Mouse (Mus musculus) kidney, embryonic 15.5 days (tissue): ENCODE measurements around the gene Hccs. TPM values are rescaled to one million over a fixed set of nuclear protein-coding genes. Genes with fewer than 3 reads are reported as not detected.
"Not testable (repeated sequence)": the region's sequence is repeated elsewhere in the genome, so short reads cannot be mapped to it uniquely, and the experiment has no call there.

Experiments used
- ATAC-seq: fragments of 200-750 bp; cut with Nextera tagmentation; replicated peaks from 2 replicates; pipeline ENCODE4 v1.8.0; 2017; ENCODE audit warnings: moderate TSS enrichment; ENCODE audit not compliant: low FRiP score
- H3K27ac ChIP-seq: fragments of 300-500 bp; sonication (generic); 2 replicates; pipeline ENCODE4 v1.5.1; 2015; ENCODE audit warnings: mild to moderate bottlenecking, inconsistent platforms
- H3K27me3 ChIP-seq: fragments of 300-500 bp; sonication (generic); 2 replicates; pipeline ENCODE4 v1.6.1; 2015; ENCODE audit warnings: inconsistent platforms
- H3K36me3 ChIP-seq: fragments of 300-500 bp; sonication (generic); 2 replicates; pipeline ENCODE4 v1.6.1; 2015; ENCODE audit warnings: inconsistent platforms
- H3K4me1 ChIP-seq: fragments of 300-500 bp; sonication (generic); 2 replicates; pipeline ENCODE4 v1.6.1; 2015; ENCODE audit warnings: inconsistent platforms
- H3K4me2 ChIP-seq: fragments of 300-500 bp; sonication (generic); 2 replicates; pipeline ENCODE4 v1.6.1; 2015; ENCODE audit warnings: moderate library complexity, mild to moderate bottlenecking, inconsistent platforms
- H3K4me3 ChIP-seq: fragments of 300-500 bp; sonication (generic); replicated peaks from 2 replicates; pipeline ENCODE4 v1.5.1; 2015; ENCODE audit warnings: mild to moderate bottlenecking, inconsistent platforms
- H3K9ac ChIP-seq: fragments of 300-500 bp; sonication (generic); 2 replicates; pipeline ENCODE4 v1.6.1; 2015; ENCODE audit warnings: mild to moderate bottlenecking, inconsistent platforms
- H3K9me3 ChIP-seq: fragments of 300-500 bp; sonication (generic); replicated peaks from 2 replicates; pipeline ENCODE4 v1.6.1; 2016; ENCODE audit warnings: inconsistent platforms
- WGBS: fragments of 180-500 bp; shearing (Covaris S2); methylation state at CpG from one replicate; pipeline ENCODE4 v1.1.7; 2015; ENCODE audit warnings: mixed read lengths; 5-methylcytosine and 5-hydroxymethylcytosine counted together
- polyA plus RNA-seq: library from polyadenylated mRNA; unstranded; fragments of >200 nt; fragmentation: Nextera tagmentation; extraction: Ambion mirVana; gene quantifications from 2 replicates; pipeline ENCODE4 v1.2.1, GENCODE M21; 2015

Hccs gene
- polyA plus RNA-seq: 32.3 and 33.0 TPM in 2 replicates

DNA sequence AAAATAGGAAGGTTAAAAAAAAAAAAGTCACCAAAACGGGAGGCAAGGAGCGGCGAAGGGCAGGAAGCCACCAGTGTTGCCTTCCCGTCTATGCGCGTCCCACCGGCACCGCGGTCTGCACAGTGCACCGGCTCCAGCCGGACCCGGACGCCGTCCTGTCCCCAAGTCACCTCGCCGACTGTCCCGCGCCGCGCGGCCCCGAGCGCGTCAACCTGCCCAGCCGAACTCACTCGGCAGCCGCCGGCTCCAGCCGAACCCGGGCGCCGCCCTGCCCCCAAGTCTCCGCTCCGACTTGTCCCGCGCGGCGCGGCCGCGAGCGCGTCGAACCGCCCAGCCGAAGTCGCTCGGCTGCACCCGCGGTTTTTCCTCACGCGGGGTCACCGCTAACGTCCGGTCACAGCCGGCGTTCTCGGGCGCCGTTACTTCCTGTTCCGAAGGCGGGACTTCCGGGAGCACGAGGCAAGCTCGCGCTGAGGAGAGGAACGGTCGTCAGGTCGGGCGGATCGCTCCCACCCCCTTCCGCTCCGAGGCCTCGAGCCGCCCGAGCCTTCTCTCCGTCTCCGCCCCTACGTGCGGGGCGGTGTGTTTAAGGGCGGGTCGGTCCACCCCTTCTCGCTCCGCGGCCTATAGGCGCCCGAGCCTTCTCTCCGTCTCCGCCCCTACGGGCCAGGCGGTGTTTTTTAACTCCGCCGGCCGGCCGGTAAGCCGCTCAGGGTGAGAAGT is at the start of gene Hccs:
Gene Hccs, minus strand, starts transcription at position 428 of the 723 bp plus-strand sequence.
- 14% methylated on average over 95 of the region's 97 CpGs for WGBS
- peak within 1 kb of the TSS; percentile 55 for H3K4me2 ChIP-seq

DNA sequence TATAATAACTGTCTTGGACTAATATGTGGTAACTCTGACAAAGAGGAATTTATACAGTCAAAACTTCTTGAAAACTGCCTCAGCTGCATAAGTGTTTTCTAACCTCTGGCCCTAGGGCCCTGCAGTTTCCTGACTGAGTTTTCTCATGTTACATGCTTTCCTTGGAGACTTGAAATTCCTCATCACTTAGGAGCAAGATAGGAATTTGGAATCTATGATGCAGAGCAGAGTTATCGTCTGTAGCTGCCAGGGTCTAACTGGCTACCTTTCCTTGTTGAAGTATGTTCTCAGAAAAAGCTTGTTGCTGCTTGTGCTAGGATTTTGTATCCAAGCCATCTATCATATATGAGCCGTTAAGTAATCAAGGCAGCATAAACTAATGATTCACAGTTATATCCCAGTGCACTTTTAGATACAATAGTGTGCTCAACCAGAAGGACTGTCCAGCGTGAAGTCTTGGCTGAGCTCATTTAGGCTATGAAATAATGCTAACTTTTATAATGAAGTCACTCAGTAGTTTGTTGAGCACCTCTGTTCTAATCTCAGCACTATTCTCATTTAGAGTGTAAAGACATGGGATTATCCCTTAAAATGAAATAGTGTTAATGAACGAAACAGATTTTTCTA is 37.1 kb upstream of the Hccs start:
- Histone ChIP-seq H3K4me2 (no peak overlapping the region), H3K4me1 (no peaks in the 10 kb centered on the region), H3K9me3 (no peaks in the 10 kb centered on the region), H3K36me3 (no peaks in the 10 kb centered on the region), H3K27me3 (0 out of 2 replicates have a peak, but pooled peaks cover 18% of the 10 kb centered on the region), H3K4me3 (no peak overlapping the region), H3K9ac (no peak overlapping the region), H3K27ac (no peak overlapping the region)
- ATAC-seq: no peak
- 68% methylated on average over 4 of the region's 4 CpGs for WGBS

More for the DNA sequence above, at the start of gene Hccs:
- Histone ChIP-seq H3K36me3 (peaks cover 10% of the 10 kb centered on the region), H3K27me3 (peaks cover 8% of the 10 kb centered on the region), H3K9me3 (no peaks in the 10 kb centered on the region), H3K9ac (peak within 1 kb of the TSS; percentile 65), H3K4me3 (peak within 1 kb of the TSS; percentile 63), H3K4me1 (no peaks in the 10 kb centered on the region), H3K27ac (peak within 1 kb of the TSS; percentile 87)
- ATAC-seq: peak; percentile 100

DNA sequence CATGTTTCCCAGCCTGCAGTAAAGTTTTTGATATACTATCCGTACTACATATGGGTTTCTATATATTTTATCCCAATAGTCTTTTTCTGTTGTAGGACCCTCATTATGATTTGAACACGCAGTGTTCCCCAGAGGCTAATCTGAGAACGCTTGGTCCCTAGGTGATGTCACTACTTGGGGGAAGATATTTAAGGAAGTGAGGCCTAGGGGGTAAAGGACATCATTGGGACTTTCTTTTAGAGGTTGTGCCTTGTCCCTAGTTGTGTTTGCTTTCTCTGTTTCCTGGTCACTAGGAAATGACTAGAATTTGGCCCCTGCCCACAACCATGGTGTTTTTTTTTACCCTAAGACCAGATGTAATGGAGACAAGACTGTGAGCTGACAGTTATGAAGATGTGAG is 18.0 kb upstream of the Hccs start:
- Histone ChIP-seq H3K4me3 (no peak overlapping the region), H3K27me3 (peaks cover 8% of the 10 kb centered on the region; the same call in 1 of the 2 replicates), H3K36me3 (no peaks in the 10 kb centered on the region), H3K9ac (no peak overlapping the region), H3K4me2 (no peak overlapping the region), H3K4me1 (no peaks in the 10 kb centered on the region), H3K9me3 (no peaks in the 10 kb centered on the region), H3K27ac (no peak overlapping the region)
- 75% methylated on average over 3 of the region's 3 CpGs for WGBS
- no peak for ATAC-seq

DNA sequence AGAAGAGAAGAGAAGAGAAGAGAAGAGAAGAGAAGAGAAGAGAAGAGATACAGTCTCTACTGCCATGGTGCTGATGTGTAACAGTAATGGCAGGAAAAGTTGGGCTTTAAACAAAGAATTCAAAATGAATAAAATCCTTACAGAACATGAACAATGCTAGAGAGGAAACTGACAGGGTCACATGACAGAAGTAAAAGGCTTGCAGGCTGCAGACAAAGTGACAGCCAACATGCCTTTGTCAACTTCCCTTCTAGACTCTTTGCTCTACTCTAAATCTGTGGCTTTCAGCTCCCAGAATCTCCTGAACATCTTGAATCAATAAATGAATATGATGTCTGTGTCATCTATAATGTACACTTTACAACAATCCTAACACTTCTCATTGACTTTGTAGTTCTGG is 17.4 kb upstream of the Hccs start:
- Histone ChIP-seq H3K4me3 (no peak overlapping the region), H3K27me3 (peaks cover 13% of the 10 kb centered on the region; the same call in 1 of the 2 replicates), H3K9ac (no peak overlapping the region), H3K9me3 (no peaks in the 10 kb centered on the region), H3K4me2 (no peak overlapping the region), H3K36me3 (no peaks in the 10 kb centered on the region), H3K27ac (no peak overlapping the region), H3K4me1 (no peaks in the 10 kb centered on the region)
- no peak for ATAC-seq

DNA sequence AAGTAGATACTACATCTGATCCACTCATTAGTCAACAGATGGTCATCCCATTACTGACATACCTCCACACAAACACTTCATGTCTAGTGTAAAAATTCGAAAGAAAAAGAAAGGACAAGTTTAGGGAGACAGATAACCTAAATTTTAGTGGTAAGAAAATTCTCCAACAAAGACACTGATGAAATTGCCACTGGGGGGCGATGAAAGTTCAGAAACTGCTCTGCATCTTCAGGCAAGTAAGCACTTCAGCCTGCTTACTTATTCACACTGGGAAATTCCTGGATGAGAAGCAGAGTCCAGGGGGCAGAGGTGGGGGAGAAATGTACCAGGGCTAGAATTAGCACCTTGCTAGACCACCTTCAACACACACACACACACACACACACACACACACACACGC is 12.1 kb upstream of the Hccs start:
- Histone ChIP-seq H3K4me2 (no peak overlapping the region), H3K27me3 (peaks cover 13% of the 10 kb centered on the region; the same call in 1 of the 2 replicates), H3K27ac (no peak overlapping the region), H3K36me3 (no peaks in the 10 kb centered on the region), H3K4me1 (no peaks in the 10 kb centered on the region), H3K9me3 (no peaks in the 10 kb centered on the region), H3K4me3 (no peak overlapping the region), H3K9ac (no peak overlapping the region)
- 37% methylated on average over 3 of the region's 3 CpGs for WGBS
- no peak for ATAC-seq

DNA sequence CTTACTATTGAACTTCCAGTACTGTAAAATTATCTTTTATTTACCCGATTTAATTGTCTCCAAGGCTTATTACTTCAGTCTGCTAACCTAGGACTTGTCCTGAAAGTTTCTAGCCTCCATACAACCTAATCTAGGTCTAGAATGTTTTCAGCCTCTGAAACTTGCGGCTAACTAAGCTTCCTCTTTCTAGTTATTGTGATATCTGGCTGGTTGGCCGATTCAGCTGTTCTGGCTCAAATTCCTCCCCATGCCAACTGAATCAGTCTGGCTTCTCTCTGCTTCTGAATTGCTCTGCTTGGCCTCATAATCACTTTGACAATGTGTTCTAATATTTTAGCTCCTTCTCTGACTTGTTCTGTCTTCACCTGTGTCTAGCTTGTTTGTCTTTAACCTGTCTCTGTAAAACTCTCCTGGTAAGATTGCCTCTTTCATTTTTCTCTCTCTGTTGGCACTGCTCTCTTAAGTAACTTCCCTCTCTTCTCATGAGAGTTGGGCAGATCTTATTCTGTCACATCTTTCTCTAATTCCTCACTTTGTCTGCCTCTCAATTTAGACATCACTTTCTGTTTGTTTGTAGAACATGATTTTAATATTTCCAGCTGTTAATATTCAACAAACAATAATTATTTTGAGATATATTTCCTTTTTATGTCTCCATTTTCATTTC is 5.9 kb upstream of the Hccs start:
- no peak for ATAC-seq

DNA sequence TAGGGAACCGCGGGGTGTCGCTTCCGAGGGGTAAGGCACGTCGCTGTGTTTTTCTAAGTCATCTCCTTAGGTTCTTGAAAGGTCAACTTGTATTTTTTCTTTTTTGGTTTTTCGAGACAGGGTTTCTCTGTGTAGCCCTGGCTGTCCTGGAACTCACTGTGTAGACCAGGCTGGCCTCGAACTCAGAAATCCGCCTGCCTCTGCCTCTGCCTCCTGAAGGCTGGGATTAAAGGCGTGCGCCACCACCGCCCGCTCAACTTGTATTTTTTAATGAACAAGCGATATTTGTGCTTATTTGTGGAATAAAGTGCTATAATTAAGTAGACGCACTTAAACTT is 465 bp upstream of the Hccs start:
- H3K9me3 ChIP-seq, H3K27me3 ChIP-seq, H3K36me3 ChIP-seq, H3K4me1 ChIP-seq, ATAC-seq, H3K27ac ChIP-seq: not testable (repeated sequence)
- 39% methylated on average over 15 of the region's 15 CpGs for WGBS
- peak overlapping the region; percentile 63 for H3K4me3 ChIP-seq
- H3K4me2 ChIP-seq: peak overlapping the region; percentile 55
- 0 out of 2 replicates have a peak overlapping the region, but pooled peaks have one; percentile 10 for H3K9ac ChIP-seq

More for the DNA sequence above, 5.9 kb upstream of the Hccs start:
- Histone ChIP-seq H3K4me1 (no peaks in the 10 kb centered on the region), H3K27ac (no peak overlapping the region), H3K9me3 (no peaks in the 10 kb centered on the region), H3K4me2 (no peak overlapping the region), H3K27me3 (peaks cover 8% of the 10 kb centered on the region), H3K9ac (no peak overlapping the region), H3K4me3 (no peak overlapping the region), H3K36me3 (no peaks in the 10 kb centered on the region)
- 81% methylated on average over 3 of the region's 3 CpGs for WGBS

DNA sequence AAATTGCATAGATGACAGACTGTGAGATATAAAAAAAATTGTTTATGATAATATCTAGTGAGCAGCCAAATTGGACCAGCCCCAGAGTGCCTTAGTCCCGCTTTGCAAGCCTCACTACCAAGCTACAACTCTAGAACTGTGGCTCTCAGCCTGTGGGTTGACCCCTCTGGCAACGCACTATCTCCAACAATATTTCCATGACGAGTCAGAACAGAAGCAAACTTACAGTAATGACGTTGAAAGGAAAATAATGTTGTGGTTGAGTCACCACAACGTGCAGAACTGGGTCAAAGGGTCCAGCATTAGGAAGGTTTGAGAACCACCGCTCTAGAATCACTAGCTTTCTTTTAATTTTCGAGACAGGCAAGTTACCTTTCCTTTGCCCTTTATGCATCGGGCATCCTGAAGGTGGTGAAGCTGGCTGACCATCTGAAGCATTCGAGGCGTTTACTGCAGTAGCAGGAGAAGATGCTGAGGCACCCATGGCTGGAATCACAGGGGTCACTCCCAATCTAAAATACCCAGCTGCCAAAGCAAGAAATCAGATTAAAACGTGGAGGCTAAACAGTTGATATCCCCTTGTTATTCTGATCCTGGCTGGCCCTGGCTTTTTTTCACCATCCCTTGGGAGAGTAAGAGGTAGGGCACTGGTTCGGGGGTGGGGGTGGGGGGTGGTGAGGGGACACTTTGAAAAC is 959 bp downstream of the Hccs start:
- H3K9me3 ChIP-seq: no peaks in the 10 kb centered on the region
- H3K4me2 ChIP-seq: peak overlapping the region; percentile 55
- 51% methylated on average over 12 of the region's 12 CpGs for WGBS
- H3K4me1 ChIP-seq: no peaks in the 10 kb centered on the region
- H3K36me3 ChIP-seq: peaks cover 10% of the 10 kb centered on the region
- 0 out of 2 replicates have a peak, but pooled peaks cover 3% of the 10 kb centered on the region for H3K27me3 ChIP-seq
- H3K4me3 ChIP-seq: peak overlapping the region; percentile 63
- peak overlapping the region; percentile 65 for H3K9ac ChIP-seq
- H3K27ac ChIP-seq: no peak overlapping the region; the same call in 1 of the 2 replicates
- no peak for ATAC-seq

DNA sequence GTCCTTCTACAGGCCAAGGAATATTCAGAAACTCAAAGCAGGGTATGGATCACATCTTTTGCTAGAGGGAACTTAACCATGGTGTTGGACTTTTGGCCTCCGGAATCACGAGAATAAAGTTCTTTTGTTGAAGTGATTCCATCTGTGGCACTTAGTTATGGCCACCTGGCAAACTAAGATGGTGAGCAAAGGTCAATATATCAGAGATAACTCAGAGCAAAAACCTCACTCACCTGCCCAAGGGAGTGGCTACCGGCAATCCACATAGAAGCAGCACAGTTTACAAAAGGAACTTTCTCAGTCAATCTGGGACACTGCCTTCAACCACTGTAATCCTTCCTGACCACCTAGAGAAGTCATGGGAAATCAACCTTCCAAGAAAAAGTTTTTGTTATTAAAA is 11.6 kb downstream of the Hccs start:
- WGBS: 91% methylated on average over 3 of the region's 3 CpGs
- ATAC-seq: no peak
- no peaks in the 10 kb centered on the region for H3K9me3 ChIP-seq
- no peaks in the 10 kb centered on the region for H3K4me1 ChIP-seq
- H3K36me3 ChIP-seq: peaks cover 9% of the 10 kb centered on the region; the same call in 1 of the 2 replicates
- no peak overlapping the region for H3K9ac ChIP-seq
- no peak overlapping the region for H3K4me2 ChIP-seq
- no peak overlapping the region for H3K27ac ChIP-seq
- H3K27me3 ChIP-seq: peaks cover 4% of the 10 kb centered on the region; the same call in 1 of the 2 replicates
- no peak overlapping the region for H3K4me3 ChIP-seq

DNA sequence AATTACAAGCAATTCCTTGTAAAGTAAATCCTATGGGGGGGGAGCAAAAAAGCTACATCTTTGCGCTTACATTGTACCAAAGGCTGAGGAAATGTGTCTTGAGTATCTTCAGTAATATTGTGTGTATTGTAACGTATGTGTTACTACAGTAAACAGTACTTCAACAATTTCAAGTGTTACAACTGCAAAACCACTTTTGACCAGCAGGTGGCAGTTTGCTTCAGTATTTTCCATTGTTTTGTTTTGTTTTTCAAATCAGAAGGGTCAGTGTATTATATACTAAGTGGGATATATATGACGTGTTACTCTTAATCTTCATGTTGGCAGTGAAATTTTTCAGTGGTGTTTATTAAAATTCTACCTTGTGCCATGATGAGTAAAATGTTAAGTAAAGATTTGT is 16.2 kb downstream of the Hccs start:
- H3K27me3 ChIP-seq: peaks cover 7% of the 10 kb centered on the region; the same call in 1 of the 2 replicates
- H3K36me3 ChIP-seq: no peaks in the 10 kb centered on the region
- H3K9ac ChIP-seq: no peak overlapping the region
- H3K9me3 ChIP-seq: no peaks in the 10 kb centered on the region
- H3K27ac ChIP-seq: no peak overlapping the region
- no peak for ATAC-seq
- H3K4me1 ChIP-seq: no peaks in the 10 kb centered on the region
- H3K4me3 ChIP-seq: no peak overlapping the region
- WGBS: 49% methylated on average over 3 of the region's 3 CpGs
- no peak overlapping the region for H3K4me2 ChIP-seq

DNA sequence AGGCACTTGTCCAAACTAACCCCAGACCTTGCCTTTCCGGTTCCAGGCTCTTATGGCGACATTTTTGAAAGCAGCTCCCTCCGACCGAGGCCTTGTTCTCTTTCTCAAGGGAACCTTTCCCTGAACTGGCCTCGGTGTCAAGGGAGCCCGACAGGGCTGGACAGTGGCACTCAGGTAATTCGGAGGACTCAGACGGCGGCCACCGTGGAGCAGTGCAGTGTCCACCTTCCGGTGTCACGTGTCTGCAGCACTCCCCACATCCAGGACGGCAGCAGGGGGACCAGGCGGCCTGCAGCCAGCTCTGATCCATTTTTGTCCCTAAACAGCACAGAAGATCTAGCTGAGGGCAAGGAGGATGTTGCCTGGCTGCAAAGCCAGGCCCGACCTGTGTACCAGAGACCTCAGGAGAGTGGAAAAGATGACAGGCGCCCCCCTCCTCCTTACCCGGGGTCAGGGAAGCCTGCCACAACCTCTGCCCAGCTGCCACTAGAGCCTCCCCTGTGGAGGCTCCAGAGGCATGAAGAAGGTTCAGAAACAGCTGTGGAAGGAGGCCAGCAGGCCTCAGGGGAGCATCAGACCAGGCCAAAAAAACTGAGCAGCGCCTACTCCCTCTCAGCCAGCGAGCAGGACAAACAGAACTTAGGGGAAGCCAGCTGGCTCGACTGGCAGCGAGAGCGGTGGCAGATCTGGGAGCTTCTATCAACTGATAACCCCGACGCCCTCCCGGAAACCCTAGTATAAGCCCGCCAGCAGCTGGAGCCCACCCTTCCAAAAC is 17.7 kb downstream of the Hccs start:
- Histone ChIP-seq H3K9me3 (no peaks in the 10 kb centered on the region), H3K4me1 (no peaks in the 10 kb centered on the region), H3K27ac (no peak overlapping the region), H3K4me2 (no peak overlapping the region), H3K4me3 (no peak overlapping the region), H3K36me3 (no peaks in the 10 kb centered on the region), H3K9ac (no peak overlapping the region), H3K27me3 (0 out of 2 replicates have a peak, but pooled peaks cover 3% of the 10 kb centered on the region)
- no peak for ATAC-seq
- WGBS: 59% methylated on average over 26 of the region's 26 CpGs
